Mouse (Mus musculus): ENCODE measurements around the gene Ets2.

- TF ChIP-seq CTCF (IDR thresholded peaks at IDR 0.05; ENCODE audit: extremely low read depth, insufficient read depth, insufficient read length, insufficient replicate concordance) (no peak), POLR2A (IDR thresholded peaks at IDR 0.05; ENCODE audit: low read depth, low read length) (no peak)
Measured at GRCm38 (mm10) chr16:95769066-95769995, 67.5 kb downstream of the Ets2 start.

Measured in spleen, adult 2 months (tissue).